Mouse (Mus musculus) heart, adult 2 months (tissue): Measurements from ENCODE around the gene Fam129a. TPM values are rescaled to one million over a fixed set of nuclear protein-coding genes. Genes with fewer than 3 reads are reported as not detected.

ENCODE experiments used
- DNase-seq, 2 experiments: peaks; one replicate each; pipeline ENCODE4 v3.0.0; 2021
- H3K27ac ChIP-seq: fragments of 200-600 bp; 2 replicates; pipeline ENCODE4 v1.8.1; 2022
- H3K27me3 ChIP-seq: fragments of 200-500 bp; 2 replicates; pipeline ENCODE4 v1.6.1; 2012; ENCODE audit warnings: mild to moderate bottlenecking, low read length, inconsistent platforms, mixed read lengths; ENCODE audit not compliant: control insufficient read depth, insufficient read depth
- H3K36me3 ChIP-seq: fragments of 200-500 bp; 2 replicates; pipeline ENCODE4 v1.6.1; 2012; ENCODE audit warnings: low read length, inconsistent platforms; ENCODE audit not compliant: control insufficient read depth, insufficient read depth
- H3K4me1 ChIP-seq: fragments of 200-500 bp; 2 replicates; pipeline ENCODE4 v1.6.1; 2011; ENCODE audit warnings: low read length; ENCODE audit not compliant: control insufficient read depth, insufficient read depth
- H3K4me3 ChIP-seq: fragments of 200-600 bp; 2 replicates; pipeline ENCODE4 v1.8.1; 2022
- H3K79me2 ChIP-seq: fragments of 200-500 bp; replicated peaks from 2 replicates; pipeline ENCODE4 v1.6.1; 2012; ENCODE audit warnings: mild to moderate bottlenecking, inconsistent platforms, low read length, moderate library complexity, mixed read lengths; ENCODE audit not compliant: control insufficient read depth, insufficient read depth
- H3K9ac ChIP-seq: fragments of 200-500 bp; 2 replicates; pipeline ENCODE4 v1.6.1; 2012; ENCODE audit warnings: low read depth, mild to moderate bottlenecking, control low read depth, inconsistent platforms, low read length, mixed read lengths
- CTCF ChIP-seq: fragments of 200-600 bp; IDR thresholded peaks from 2 replicates; pipeline ENCODE4 v1.8.1; 2022; ENCODE audit warnings: antibody characterized with exemption, mild to moderate bottlenecking, moderate library complexity
- EP300 ChIP-seq: fragments of 200-500 bp; IDR thresholded peaks from 2 replicates; pipeline ENCODE4 v1.6.1; 2011; ENCODE audit warnings: low read depth, low read length, control low read depth; ENCODE audit not compliant: insufficient read depth
- POLR2A ChIP-seq: fragments of 200-500 bp; IDR thresholded peaks from 2 replicates; pipeline ENCODE4 v1.6.1; 2011; ENCODE audit warnings: mild to moderate bottlenecking, low read depth, low read length, control low read depth; ENCODE audit not compliant: insufficient read depth
- WGBS: fragments of 180-500 bp; shearing (Covaris S2); methylation state at CpG from one replicate; pipeline ENCODE4 v1.1.7; 2018; 5-methylcytosine and 5-hydroxymethylcytosine counted together
- intact Hi-C: fragments of 180-260 bp; cut with DNase I; formaldehyde crosslinking; loops from one replicate; pipeline ENCODE4 v1.15.1; 2025
- polyA plus RNA-seq: library from polyadenylated mRNA; depleted of rRNA; stranded (reverse); fragments of >200 nt; gene quantifications from 2 replicates; pipeline ENCODE4 v1.2.3, GENCODE M21; 2012
- total RNA-seq, 2 experiments: library from RNA; stranded (reverse); gene quantifications; 2 replicates each; pipeline ENCODE4 v1.2.3; 2021

Fam129a gene
- total and polyA plus RNA-seq, 3 experiments: 6.2 to 14.9 (median 13.3) TPM

DNA sequence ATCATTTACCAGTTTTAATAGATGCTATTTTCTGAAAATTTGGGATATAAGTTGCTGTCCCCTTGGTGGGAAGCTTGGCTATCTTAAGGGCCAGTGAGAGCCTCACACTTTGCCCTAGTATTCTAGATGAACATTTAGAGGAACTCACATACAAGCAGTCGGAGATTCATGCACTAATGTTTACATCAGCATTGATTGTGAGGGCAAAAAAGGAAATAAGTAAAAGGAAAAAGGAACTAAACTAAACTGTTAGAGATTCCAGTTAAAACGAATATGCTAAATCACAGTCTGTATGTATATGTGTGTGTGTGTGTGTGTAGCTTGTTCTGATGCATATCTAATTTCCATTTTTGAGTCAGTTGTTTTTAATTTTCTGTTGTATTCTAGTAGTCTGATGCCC is 54.7 kb downstream of the Fam129a start:
- intact Hi-C loops: no loop called here
- WGBS: 74% methylated on average over 2 of the region's 2 CpGs
- DNase-seq: no peak
- TF ChIP-seq EP300 (no peak), CTCF (no peak), POLR2A (no peak)
- Histone ChIP-seq H3K36me3 (no peaks in the 10 kb centered on the region), H3K27me3 (no peaks in the 10 kb centered on the region), H3K4me1 (peaks cover 2% of the 10 kb centered on the region), H3K27ac (no peak overlapping the region; the same call in 1 of the 2 replicates), H3K79me2 (no peaks in the 10 kb centered on the region), H3K4me3 (no peak overlapping the region), H3K9ac (no peak overlapping the region)

DNA sequence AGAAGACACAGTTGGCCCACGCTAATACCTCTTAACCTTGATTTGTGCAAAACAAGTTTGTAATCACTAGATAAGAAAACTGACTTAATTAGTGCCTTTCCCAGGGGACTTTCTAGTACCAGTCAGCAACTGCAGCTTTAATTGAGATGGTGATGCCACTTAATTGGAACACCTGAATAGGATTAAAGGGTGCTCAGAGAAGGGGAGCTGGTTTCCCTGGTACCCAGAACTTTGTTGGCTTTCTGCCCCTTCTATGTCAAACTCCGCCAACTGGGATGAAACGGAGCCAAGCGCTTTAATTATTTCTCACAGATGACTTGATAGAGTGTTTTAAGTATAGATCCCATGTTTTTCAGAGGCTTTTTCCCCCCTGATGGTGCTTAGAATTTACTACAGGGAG is 55.6 kb downstream of the Fam129a start:
- WGBS: 93% methylated on average over 4 of the region's 4 CpGs
- H3K27me3 ChIP-seq: no peaks in the 10 kb centered on the region
- intact Hi-C loops: no loop called here

DNA sequence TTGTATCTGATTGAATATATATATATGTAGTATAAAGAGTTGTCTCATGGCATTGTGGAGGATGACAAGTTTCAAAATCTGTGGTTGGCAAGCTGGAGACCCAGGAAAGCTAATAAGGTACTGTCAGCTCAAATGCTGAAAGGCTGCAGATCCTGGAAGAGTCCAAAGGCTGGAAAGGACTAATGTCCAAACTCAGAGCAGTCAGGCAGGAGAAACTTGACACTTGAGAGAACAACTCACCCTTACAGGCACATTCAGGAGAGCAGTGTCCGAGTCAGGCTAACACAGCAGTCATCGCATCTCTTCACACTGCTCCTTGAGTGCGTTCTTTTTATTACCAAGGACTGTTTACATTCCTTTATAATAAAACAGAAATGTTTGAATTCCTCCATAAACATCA is 56.2 kb downstream of the Fam129a start:
- Histone ChIP-seq H3K4me3 (no peak overlapping the region), H3K36me3 (no peaks in the 10 kb centered on the region), H3K27ac (no peak overlapping the region), H3K4me1 (no peaks in the 10 kb centered on the region; the same call in 1 of the 2 replicates), H3K9ac (no peak overlapping the region), H3K27me3 (no peaks in the 10 kb centered on the region), H3K79me2 (no peaks in the 10 kb centered on the region)
- WGBS: 92% methylated on average over 3 of the region's 3 CpGs
- DNase-seq: no peak
- TF ChIP-seq CTCF: no peak
- intact Hi-C loops: no loop called here

More for the DNA sequence above, 55.6 kb downstream of the Fam129a start:
- H3K9ac ChIP-seq: no peak overlapping the region
- no peaks in the 10 kb centered on the region for H3K36me3 ChIP-seq
- no peaks in the 10 kb centered on the region for H3K79me2 ChIP-seq
- no peak for DNase-seq
- no peaks in the 10 kb centered on the region; the same call in 1 of the 2 replicates for H3K4me1 ChIP-seq
- no peak overlapping the region for H3K4me3 ChIP-seq
- H3K27ac ChIP-seq: no peak overlapping the region
- TF ChIP-seq EP300: no peak
- no peak for TF ChIP-seq CTCF
- no peak for TF ChIP-seq POLR2A

DNA sequence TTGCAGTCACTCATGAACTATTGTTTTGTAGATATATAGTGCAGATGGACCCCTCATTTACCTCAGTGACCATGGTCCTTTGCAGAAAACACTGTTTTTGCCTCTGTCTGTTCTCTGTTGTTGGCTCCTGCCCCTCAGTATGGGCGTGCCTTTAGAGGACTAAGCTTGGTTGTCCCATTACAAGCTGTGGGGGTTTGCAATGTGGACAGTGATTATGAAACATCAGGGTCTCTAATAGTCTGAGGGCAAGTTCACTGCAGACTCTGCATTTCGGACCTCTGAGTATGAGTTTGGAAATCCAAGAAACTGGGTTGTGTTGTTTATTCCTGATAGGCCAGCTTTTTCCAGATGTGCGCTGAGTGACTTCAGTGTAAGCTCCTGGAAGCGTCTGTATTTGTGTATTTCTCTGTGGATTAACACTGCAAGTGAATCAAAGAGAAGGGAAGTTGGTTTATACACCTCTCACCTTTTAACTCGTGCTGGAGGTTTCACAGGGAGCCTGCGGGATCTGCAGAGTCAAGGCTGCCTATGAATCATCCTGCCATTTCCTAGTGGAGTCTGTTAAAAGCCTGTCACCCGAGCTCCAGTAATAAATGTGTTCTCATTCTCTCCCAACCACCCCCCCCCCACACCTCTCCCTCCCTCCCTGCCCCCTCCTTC is 58.7 kb downstream of the Fam129a start:
- Histone ChIP-seq H3K79me2 (no peaks in the 10 kb centered on the region), H3K27me3 (no peaks in the 10 kb centered on the region), H3K4me1 (no peaks in the 10 kb centered on the region), H3K9ac (no peak overlapping the region), H3K27ac (0 out of 2 replicates have a peak overlapping the region, but pooled peaks have one; percentile 6), H3K36me3 (no peaks in the 10 kb centered on the region), H3K4me3 (no peak overlapping the region)
- 61% methylated on average over 7 of the region's 7 CpGs for WGBS
- DNase-seq: peak in 1 of 2 experiments; percentile 20
- TF ChIP-seq CTCF: no peak
- no peak for TF ChIP-seq EP300
- TF ChIP-seq POLR2A: no peak
- intact Hi-C loops: no loop called here

DNA sequence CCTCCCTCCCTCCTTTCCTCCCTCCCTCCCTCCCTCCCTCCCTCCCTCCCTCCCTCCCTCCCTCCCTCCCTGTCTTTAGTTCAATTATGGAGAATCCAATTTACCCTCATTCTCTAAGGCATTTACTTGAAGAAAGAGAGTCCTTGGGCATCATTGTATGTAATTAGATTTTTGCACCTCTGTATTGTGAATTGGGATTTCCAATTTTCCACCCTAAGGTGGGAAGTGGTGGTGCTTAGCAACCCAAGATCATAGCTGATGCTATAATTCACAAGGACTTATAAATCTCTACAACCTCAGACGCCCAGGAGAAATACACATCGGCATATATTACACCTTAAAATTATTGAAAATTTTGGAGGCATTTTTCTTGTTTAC is 59.3 kb downstream of the Fam129a start:
- intact Hi-C loops: no loop called here
- no peaks in the 10 kb centered on the region for H3K4me1 ChIP-seq
- H3K27ac ChIP-seq: no peak overlapping the region
- DNase-seq: no peak
- 96% methylated on average over 2 of the region's 2 CpGs for WGBS
- H3K79me2 ChIP-seq: no peaks in the 10 kb centered on the region
- no peaks in the 10 kb centered on the region for H3K27me3 ChIP-seq
- no peak overlapping the region for H3K9ac ChIP-seq
- H3K4me3 ChIP-seq: no peak overlapping the region
- no peak for TF ChIP-seq POLR2A
- TF ChIP-seq EP300: no peak
- TF ChIP-seq CTCF: no peak
- H3K36me3 ChIP-seq: no peaks in the 10 kb centered on the region

DNA sequence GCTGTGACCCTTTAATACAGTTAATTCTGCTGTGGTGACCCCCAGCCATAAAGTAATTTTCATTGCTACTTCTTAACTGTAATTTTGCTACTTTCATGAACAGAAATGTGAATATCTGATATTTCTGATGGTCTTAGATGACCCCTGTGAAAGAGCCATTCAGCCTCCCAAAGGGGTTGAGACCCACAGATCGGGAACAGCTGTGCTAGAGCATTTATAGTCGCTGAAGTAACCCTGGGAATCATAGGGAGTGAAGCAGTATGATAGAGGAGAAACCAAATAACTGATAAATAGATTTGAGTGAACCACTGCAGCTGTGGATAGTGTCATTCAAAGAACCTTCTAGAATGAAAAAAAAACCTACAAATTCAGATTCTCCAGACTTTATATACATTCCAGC is 60.1 kb downstream of the Fam129a start:
- Histone ChIP-seq H3K79me2 (no peaks in the 10 kb centered on the region), H3K36me3 (no peaks in the 10 kb centered on the region), H3K9ac (no peak overlapping the region), H3K27ac (no peak overlapping the region; the same call in 1 of the 2 replicates), H3K4me1 (no peaks in the 10 kb centered on the region), H3K4me3 (no peak overlapping the region), H3K27me3 (no peaks in the 10 kb centered on the region)
- intact Hi-C loops: no loop called here
- 62% methylated on average over 2 of the region's 2 CpGs for WGBS
- no peak for TF ChIP-seq CTCF
- TF ChIP-seq EP300: no peak
- TF ChIP-seq POLR2A: no peak
- DNase-seq: no peak
